Mouse (Mus musculus): Measurements from ENCODE around the gene Mt4.
"Not testable (repeated sequence)": the region's sequence is repeated elsewhere in the genome, so short reads cannot be mapped to it uniquely, and the experiment has no call there.

The Mt4 gene

DNA sequence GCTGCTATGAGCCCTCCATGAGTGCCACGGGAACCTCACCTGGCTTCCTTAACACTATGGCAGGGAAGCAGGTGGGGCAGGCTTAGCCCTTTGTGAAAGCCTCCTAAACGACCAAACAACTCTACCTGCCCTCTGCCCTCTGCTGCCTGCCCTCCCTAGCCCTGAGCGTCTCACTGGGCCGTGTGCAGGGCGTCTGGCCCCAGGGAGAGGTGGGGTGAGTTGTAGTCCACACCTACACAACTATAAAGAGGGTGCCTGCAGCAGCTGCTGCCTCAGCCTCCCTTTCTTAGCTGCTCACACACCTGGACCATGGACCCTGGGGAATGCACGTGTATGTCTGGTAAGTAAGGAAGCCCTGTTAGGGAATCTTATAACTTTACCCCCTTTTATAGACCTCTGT is at the start of gene Mt4:
Gene Mt4, plus strand, starts transcription at position 265 of the 400 bp plus-strand sequence.
- DNase-seq = no peak

DNA sequence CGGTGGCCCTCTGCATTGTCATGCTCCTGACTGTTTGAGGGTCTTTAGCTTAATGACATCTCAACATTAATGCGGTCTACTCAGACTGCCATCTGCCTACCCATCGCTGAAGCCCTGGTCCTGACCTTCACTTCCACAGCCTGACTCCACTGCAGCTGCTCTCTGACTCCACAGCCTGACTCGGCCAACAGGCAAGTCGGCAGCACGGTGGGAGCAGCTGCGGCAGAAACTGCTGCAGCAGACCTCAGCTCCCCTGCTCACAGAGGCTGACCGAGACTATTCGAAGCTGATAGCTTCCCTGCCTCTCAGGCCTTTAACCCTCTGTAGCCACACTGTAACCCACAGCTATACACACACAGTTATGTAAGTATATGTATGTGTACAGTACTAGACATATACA is 49.0 kb upstream of the Mt4 start:
- no peak for DNase-seq

DNA sequence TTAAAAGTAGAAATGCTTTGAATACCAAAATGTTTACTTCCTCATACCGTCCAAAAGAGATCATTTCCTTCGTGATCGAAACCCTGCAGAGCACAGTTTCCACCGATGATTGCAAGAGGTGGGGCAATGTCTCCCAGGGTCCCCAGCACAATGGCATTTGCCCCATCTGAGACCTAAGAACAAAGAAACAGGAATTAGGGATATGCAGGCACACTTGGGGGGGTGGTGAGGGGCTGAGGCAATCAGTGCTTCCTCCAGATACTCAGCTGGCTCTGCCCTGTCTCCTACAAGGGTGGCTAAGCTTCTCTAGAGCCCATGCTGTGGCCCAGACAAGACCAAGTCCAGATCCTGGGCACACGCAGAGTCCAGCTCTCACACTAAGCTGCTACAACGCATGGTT is 47.3 kb upstream of the Mt4 start:
- no peak for DNase-seq

DNA sequence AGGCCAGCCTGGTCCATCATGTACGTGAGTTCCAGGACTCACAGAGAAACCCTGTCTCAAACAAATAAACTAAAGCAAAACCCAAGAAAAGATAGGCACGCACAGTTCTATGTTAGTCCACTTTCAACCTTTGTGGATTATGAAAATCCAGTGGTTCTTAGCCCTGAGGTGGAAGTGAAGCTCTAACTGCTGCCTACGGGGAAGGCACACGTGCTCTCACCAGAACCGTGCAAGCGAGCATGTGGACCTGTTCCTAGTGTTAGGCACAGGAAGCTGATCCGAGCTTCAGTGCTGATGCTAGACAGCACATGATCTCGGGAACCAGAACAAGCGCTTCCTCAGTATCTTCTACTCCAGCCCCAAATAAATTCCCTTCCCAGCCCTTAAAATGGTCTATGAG is 44.1 kb upstream of the Mt4 start:
- no peak for DNase-seq

DNA sequence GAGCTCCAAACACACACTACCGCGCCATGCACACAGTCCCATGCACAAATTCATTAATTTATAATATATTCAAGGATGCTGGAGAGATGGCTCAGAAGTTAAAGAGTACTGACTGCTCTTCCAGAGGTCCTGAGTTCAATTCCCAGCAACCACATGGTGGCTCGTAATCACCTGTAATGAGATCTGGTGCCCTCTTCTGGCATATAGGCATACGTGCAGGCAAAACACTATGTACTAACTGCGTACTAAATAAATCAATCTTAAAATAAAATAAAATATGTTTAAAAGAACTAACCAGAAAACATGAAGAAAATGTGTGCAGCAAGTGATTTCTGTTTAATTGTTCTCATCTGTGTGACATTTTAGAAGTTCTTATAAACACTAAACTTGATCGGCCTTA is 42.7 kb upstream of the Mt4 start:
- DNase-seq = no peak

DNA sequence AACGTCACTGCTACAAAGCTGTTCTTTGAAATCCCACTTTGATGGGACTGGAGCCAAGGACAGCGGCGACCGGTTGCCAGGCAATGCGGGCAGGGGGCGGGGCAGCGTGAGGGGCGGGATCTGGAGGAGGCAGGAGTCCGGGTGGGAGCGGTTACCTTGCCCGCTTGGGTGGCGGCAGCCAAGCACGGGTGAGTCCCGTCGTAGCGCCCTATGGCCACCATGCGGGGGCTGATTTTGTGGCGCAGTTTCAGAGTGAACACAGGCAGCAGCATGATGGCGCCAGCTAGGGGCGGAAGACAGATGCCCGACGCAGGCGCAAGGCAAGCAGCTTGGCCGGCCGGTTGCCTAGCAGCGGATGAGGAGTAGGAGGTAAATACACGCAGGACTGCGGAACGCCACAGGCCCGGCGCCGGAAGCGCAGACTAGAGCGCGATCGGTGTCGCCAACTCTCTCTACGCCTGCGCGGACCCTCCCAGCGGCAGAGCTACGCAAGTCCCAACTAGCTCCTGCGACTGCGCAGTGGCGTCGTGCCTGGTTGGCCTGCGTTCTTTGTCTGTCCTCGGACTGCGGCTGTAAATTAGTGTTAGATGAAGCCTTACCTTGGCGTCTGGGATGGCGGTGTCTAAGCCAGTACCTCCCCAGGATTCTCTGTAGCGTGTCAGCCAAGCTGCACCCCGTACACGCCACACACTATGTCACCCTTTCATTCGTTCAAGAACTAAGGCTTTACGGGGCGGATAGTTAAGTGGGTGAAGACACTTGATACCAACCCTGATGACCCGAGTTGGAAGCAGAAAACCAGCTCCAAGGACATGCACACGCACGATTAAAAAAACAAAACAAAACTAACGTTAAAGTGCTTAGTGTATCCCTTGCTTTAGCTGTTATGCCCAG is 38.7 kb upstream of the Mt4 start, which contains the start of gene Bbs2:
Gene Bbs2, minus strand, starts transcription at position 848 of the 894 bp plus-strand sequence.
- DNase-seq = peak; percentile 100

DNA sequence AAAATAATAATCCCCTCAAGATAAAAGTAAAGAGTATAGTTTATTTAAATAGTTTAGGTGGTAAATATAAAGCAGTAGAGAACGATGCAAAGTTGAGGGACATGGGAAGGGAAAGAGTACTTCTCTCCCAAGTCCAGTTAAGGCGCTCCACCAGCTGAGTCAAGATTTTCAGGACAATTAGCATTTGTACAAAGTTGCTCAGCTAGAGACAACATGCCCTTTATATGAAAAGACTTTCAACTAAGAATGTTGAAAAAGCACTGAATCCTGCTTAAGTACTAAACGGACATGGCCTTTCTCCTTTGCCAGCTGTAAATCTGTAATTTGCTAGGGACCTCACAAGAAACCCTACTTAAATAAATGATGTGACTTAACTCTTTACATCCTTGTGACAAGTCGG is 38.0 kb upstream of the Mt4 start:
- no peak for DNase-seq

DNA sequence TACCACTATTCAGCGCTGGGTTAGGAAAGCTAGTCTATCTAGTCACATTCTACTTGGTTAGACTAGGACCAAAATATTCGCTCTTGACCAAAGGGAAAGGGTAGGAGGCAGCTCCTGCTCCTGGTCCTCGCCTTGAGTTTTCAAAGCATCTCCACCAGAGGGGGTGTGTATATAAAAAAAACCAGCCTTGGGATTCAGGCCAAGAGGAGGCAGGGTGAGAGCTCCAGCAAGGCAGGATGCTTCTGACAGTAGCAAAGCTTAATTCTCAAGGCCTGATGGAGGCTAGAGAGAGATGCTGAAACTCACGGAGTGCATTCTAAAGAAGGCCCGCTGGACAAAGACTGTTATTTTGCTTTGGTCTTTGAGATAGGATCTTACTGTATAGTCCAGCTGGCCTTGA is 32.9 kb upstream of the Mt4 start:
- DNase-seq = peak in 1 of 2 experiments; percentile 26

DNA sequence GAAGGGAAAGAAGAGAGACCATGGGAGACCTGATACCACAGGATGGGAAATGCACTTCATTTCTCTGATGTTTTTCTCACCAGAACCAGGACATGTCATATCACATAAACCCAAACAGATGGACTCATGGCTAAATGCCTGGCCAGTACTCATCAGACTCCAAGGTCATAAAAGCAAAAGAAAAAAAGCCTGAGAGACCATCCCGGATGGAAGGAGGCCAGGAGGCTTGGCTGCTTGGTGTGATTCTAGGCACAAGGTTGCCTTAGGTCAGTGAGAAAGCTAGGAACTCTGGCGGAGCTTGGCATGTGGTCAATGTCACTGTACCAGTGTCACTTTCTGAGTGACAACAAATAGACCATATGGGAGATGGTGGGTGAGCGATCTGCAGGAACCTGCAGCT is 29.1 kb upstream of the Mt4 start:
- peak; percentile 52 to 66 for DNase-seq

DNA sequence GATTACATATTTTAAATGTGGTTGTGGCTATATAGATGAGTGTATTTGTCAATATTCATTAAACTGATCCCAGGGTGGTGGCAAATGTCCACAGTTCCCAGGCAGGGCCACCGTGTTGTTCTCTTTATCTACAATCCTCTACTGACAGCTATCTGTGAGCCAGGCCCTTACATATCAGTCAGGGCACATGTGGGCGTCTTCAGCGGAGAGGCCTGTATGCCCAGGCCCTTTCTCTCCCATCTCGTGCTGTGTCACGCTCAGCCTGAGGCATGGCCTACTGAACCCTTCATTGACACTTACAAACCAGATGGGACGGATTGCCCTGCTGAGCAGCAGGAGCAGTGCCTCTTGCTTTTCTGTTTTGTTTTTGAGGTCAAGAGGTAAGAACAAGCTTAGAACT is 27.6 kb upstream of the Mt4 start:
- no peak for DNase-seq

DNA sequence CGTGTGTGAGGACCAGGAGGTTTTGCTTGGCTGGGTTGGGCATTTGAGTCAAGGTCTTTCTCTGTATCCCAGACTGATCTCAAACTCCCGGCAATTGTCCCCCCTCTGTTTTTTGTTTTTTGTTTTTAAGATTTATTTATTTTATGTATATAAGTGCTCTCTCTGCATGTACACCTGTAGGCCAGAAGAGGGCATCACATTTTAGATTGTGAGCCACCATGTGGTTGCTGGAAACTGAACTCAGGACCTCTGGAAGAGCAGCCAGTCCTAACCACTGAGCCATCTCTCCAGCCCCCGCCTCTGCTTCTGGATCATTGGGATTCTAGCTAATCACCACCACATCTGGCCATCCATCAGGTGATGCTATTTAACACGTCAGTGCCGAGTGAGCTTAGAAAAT is 27.2 kb upstream of the Mt4 start:
- no peak for DNase-seq

DNA sequence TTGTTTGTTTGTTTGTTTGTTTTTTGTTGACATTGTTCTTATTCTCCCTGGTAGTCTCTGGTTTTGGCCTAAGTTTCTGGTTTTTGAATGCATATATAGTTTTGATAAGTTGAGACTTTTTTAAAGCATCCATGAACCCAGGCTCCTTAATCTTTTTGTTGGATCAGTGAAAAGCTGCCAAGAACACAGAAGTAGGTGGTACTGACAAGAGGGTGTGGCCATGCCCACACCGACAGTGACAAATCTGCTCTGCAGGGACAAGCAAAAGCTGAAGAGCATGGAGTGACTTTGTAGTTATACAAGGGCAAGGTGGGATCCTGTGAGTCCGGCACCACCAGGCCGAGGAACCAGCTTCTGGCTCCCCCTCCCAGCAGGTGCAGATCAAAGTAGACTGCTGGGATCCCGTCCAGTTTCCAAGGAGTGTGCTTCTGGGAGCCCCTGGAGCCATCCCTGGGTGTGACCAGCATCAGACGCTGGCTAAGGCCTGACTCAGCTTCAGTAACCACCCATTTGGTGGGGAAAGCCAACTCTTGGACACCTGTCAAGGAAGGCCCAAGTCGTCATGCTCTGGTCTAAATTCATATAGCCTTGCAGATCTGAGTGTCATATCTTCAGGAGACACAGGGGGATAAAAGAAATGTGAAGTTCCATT is 26.3 kb upstream of the Mt4 start:
- DNase-seq = no peak

DNA sequence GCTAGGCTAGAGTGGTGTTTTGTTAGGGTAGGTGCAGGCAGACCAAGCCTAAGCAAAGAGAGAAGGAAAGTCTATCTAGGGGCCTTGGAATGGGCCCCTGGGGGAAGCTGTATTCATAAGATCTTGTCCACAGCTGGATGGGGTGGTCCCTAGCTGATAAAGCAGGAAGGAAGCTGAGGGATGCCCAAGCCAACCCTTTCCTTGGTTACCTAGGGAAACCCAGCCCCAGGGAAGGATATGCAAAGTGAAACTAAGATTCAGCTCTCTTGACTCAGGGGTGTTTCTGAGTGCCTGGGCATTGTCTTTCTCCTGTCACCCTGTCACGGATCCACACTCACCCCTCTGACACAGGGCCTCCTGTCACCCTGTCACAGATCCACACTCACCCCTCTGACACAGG is 23.6 kb upstream of the Mt4 start:
- DNase-seq = no peak

DNA sequence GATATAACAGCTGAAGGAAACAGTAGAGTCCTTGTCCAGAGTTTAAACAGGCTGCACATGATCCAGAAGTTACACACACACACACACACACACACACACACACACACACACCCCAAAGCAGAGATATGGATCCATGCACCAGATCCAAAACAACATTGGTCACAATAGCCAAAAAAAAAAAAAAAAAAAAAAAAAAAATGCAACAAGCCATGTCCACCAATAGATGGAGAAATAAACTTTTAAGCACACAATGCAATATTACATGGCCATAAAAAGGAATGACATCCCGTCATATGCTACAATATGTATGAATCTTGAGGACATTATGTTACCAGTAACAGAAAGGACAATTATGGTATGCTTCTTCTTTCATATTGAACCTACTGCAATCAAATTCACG is 23.0 kb upstream of the Mt4 start:
- DNase-seq = no peak

DNA sequence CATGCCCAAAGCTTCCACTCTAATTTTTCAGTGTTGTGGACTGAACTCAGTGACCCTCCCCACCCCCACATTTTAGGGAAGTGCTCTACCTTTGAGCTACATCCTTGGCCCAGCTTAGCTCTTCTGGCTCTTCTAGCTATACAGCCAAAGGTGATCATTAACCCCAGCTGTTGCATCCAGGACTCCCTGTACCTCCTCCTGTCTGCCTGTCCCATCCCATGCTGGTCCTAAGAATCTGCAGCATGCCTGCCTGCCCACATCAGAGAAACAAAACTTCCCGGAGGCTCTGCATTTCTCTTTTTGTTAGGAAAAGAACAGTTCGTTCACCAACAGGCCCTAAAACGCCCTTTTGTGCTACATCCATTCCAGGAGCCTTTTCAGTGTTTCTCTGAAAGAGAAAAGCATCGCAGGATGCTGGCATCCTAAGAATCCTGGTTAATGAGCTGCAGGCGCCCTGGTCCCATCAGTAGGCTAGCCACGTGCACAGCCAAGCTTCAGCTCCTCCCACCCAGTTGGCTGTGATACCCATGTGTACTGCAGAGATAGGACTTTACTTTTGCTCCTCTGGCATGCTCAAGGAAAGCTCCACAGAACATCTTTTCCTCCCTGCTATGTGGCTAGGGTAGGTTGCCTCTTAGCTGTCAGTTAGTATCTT is 18.1 kb upstream of the Mt4 start:
- DNase-seq = peak in 1 of 2 experiments; percentile 32

DNA sequence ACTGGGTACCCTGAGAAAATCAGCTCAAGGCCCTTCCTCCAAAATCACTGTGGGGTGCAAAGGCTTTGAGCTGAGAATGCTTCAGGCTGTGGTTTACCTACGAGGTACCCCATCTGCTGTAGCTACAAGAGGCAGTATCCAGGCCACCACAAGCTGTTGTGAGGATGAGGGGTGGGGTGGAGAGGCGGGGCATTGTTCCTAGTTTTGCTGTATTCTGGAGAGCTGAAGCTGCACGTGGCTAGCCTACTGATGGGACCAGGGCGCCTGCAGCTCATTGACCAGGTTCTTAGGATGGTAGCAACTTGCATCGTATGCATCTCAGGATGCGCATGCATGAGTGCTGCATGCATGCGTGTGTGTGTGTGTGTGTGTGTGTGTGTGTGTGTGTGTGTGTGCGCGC is 15.4 kb upstream of the Mt4 start:
- DNase-seq = no peak

DNA sequence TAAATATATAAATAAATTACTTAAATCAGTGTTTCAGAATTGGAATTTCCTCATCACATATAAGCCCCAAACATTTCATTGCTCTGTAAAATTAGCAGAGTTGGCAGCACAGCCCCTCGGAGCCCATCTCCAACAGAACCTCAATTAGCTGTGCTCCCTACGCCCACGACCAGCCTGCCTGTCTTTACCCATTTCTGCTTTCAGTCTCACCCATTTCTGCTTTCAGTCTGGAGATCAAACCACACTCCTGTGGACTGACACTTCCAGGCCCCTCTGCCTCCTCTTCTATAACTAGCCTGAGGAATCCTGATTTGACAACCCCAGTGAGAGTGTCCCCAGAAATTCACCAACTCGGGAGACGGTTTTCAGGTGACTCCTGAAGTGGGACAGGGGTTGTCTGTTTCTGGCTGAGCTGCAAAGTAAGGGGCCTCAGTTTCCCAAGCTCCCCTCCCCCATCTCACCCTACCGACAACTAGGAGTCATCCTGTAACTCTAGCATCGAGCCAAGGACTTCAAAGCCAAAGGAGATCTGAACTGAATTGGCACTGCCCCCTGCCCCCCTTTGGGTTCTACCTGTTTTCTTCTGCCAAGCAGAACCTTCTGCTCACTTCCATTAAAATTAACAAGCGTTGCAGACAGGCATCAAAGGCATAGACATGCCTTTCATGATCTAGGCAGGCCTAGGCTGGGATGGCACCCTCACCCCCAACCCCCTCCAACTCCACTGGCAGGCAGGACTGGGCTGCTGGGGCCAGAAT is 14.1 kb upstream of the Mt4 start:
- peak; percentile 42 to 61 for DNase-seq

DNA sequence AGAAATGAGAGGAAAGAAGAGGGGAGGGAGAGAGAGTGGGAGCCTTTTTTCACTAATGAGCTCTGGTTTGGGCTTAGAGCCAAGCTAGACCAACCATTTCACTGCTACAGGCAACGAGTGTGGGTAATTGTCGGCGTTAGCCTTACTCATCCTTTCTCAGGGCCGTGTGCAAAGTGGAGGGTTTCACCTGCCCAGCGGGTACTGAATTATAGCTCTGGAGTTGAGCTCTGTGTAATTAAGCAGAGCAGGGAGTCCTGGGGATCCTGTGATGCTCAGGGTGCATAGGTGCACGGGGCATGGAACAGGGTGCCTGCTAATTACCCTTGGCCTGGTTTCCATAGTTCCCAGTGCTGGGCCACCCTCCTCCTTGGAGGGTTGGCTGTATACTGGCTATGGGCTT is 9.3 kb upstream of the Mt4 start:
- no peak for DNase-seq

DNA sequence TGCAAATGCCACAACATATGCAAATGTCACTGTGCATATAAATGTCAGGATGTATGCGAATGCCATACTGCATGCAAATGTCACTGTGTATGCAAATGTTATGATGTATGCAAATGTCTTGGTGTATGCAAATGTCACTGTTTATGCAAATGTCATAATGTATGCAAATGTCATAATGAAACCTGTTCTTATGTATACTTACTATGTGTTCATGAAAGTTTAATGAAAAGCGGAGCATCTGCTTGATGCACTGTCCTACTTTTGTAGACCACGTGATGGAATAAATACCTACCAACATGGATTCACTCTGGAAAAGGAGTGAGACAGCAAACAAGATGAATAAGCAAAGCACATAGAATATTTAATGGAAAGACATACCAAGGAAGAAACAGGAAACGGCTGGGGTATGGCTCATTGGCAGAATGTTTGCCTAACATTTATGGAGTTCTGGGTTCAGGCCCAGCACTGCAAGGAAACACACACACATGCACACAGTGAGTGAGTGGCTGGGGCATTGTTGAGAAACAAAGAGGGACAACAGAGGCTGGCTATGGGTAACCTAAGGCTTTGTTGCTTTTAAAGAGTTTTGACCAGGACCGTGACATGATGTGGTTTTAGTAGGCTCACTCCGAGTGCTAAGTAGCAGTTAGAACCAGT is 7.7 kb upstream of the Mt4 start:
- DNase-seq = no peak

DNA sequence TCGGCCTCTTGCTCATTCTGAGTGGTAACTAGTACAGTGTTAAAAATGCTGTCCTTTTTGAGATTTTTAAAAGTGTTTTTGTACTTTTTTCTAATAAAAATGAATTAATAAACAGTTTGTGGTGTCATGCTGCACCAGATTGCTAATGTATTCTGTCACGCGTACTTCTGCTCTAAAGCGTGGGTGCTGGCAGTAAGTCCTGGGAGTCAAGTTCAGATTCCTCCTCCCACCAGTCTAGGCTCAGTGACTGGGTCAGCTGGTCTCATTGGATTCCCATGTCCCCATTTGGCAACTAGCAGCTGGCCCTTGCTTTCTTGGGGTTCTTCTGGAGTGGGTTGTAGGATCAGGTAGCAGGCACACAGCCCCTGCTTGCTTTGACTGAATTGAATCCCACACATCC is 6.9 kb upstream of the Mt4 start:
- no peak for DNase-seq

DNA sequence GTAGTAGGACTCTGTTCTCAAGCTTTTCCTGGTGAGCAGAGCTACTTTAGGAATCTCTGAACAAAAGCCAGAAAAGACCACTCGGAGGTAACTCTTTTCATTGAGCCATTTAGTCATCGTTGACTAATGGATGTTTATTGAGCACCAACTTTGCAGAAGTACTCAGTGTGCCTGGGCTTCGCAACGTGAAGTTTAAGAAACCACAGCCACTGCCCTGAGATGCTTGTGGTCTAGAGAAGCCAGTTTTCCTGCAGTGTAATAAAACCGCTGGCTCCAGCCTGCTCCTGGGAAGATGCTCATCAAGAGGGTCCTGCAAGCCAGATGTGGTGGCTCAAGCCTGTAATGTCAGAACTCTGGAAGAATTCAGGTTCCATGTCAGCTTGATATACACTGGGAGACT is 4.9 kb upstream of the Mt4 start:
- DNase-seq = no peak

DNA sequence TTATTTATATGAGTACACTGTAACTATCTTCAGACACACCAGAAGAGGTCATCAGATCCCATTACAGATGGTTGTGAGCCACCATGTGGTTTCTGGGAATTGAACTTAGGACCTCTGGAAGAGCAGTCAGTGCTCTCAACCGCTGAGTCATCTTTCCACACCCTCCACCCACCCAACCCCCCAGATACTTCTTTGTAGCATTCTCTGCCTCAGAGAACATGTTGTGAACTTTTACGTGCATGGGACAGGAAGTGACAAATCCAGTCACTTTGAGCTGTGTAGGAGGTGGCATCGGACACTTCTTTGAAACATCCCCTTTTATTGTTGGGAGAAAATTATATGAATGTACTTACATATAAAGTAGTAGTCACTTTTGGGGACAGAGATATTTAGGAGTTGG is 2.4 kb upstream of the Mt4 start:
- not testable (repeated sequence) for DNase-seq

DNA sequence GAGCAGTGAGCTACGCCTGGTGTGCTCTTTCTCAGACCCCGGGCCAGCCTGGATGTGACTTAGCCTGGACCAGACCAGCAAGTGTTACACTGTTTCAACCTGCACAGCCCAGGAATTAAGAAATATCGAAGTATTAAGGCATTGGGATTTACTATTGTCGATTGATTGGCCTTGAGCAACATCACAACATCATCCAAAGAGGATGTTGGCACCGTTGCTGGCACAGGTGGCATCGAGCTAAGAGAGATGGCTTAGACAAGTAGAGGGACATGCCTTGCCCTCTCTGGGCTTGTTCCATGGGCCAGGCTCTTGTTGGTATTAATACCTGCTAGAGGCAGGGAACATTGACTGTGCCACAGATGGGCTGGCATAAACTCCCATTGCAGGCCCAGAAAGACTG is 1.4 kb upstream of the Mt4 start:
- no peak for DNase-seq
